Mouse (Mus musculus) cerebellum, postnatal 25 days (tissue): ENCODE results near the gene Atp2c1.
A peak's percentile ranks its signal among the peaks of the same experiment; 100 is the strongest.

Experiments
- DNase-seq, 2 experiments: peaks; one replicate each; pipeline ENCODE4 v3.0.0; 2021; ENCODE audit warnings: mixed read lengths in 2 of 2

The Atp2c1 gene

GRCm38 (mm10) chr9:105363520-105364231 lies 163.4 kb downstream of the Atp2c1 start:
- DNase-seq: peak in 1 of 2 experiments; percentile 7

GRCm38 (mm10) chr9:105362181-105362580 lies 164.9 kb downstream of the Atp2c1 start:
- DNase-seq: no peak
